Mouse (Mus musculus) ES-E14 (cell line): ENCODE results near the gene Mpst. TPM values are rescaled to one million over a fixed set of nuclear protein-coding genes. Genes with fewer than 3 reads are reported as not detected.

Experiments
- DNase-seq: peaks from one replicate; pipeline ENCODE4 v3.0.0-alpha.2; 2013; ENCODE audit warnings: low read depth, low spot score
- H3K27ac ChIP-seq: 2 replicates; pipeline ENCODE4 v1.5.1; 2012; ENCODE audit warnings: low read depth, mild to moderate bottlenecking, low read length, moderate library complexity, mixed read lengths; ENCODE audit not compliant: poor library complexity, insufficient read depth, severe bottlenecking
- H3K36me3 ChIP-seq: 2 replicates; pipeline ENCODE4 v1.6.1; 2012; ENCODE audit warnings: mild to moderate bottlenecking, low read length, moderate library complexity, mixed read lengths; ENCODE audit not compliant: control insufficient read depth, poor library complexity, insufficient read depth, severe bottlenecking
- H3K4me1 ChIP-seq, 2 experiments: fragments of 150-350 bp in 1 of 2; sonication (generic) in 1 of 2; 2 replicates each; pipeline ENCODE4 v1.6.1; 2012; ENCODE audit warnings: low read length in 2 of 2, mild to moderate bottlenecking in 1 of 2, mixed read lengths in 1 of 2; ENCODE audit not compliant: control insufficient read depth in 2 of 2, insufficient read depth in 2 of 2, poor library complexity in 1 of 2
- H3K4me3 ChIP-seq, 2 experiments: fragments of 150-350 bp in 1 of 2; sonication (generic) in 1 of 2; 2 replicates each; pipeline ENCODE4 v1.5.1; 2012; ENCODE audit warnings: low read length in 2 of 2, low read depth in 1 of 2, mild to moderate bottlenecking in 1 of 2, mixed read lengths in 1 of 2; ENCODE audit not compliant: insufficient read depth in 1 of 2, poor library complexity in 1 of 2, severe bottlenecking in 1 of 2
- H3K9ac ChIP-seq: 2 replicates; pipeline ENCODE4 v1.6.1; 2012; ENCODE audit warnings: low read depth, mild to moderate bottlenecking, low read length, mixed read lengths; ENCODE audit not compliant: poor library complexity, insufficient read depth, severe bottlenecking
- H3K9me3 ChIP-seq: fragments of 150-350 bp; sonication (generic); 2 replicates; pipeline ENCODE4 v1.6.1; 2012; ENCODE audit warnings: low read depth, mild to moderate bottlenecking, low read length; ENCODE audit not compliant: control insufficient read depth, insufficient read depth
- CHD2 ChIP-seq: IDR thresholded peaks from 2 replicates; pipeline ENCODE4 v1.6.1; 2014; ENCODE audit warnings: mild to moderate bottlenecking, low read depth, low read length, inconsistent platforms
- HCFC1 ChIP-seq: IDR thresholded peaks from 2 replicates; pipeline ENCODE4 v1.6.1; 2012; ENCODE audit warnings: low read length, inconsistent platforms, borderline replicate concordance; ENCODE audit not compliant: insufficient read depth
- MAFK ChIP-seq: IDR thresholded peaks from 2 replicates; pipeline ENCODE4 v1.6.1; 2014; ENCODE audit warnings: mild to moderate bottlenecking, low read depth, low read length, inconsistent platforms; ENCODE audit not compliant: insufficient read depth
- ZC3H11A ChIP-seq: IDR thresholded peaks from 2 replicates; pipeline ENCODE4 v1.6.1; 2012; ENCODE audit warnings: low read depth, mild to moderate bottlenecking, inconsistent platforms, low read length, borderline replicate concordance
- ZNF384 ChIP-seq: IDR thresholded peaks from 2 replicates; pipeline ENCODE4 v1.6.1; 2012; ENCODE audit warnings: low read depth, low read length, inconsistent platforms
- in situ Hi-C, 2 experiments: fragments of 600-800 bp; cut with MboI; formaldehyde crosslinking; loops; one replicate each; pipeline ENCODE4 v1.15.1; 2025; ENCODE audit warnings: low sequenced_read_pairs in 2 of 2, inconsistent platforms in 1 of 2; ENCODE audit not compliant: unreplicated experiment in 2 of 2
- total RNA-seq: library from RNA; depleted of rRNA; stranded (reverse); fragments of 300-350 nt; gene quantifications from 2 replicates; pipeline ENCODE4 v1.2.3, GENCODE M21; 2012

Gene Mpst
- total RNA-seq, 1 experiment, result 15.1 TPM

- H3K9me3 ChIP-seq, result no peaks in the 10 kb centered on the region
- TF ChIP-seq MAFK, result no peak
- no peak for TF ChIP-seq ZC3H11A
- TF ChIP-seq HCFC1, result no peak
- TF ChIP-seq CHD2, result no peak
- TF ChIP-seq ZNF384, result no peak
- no peak overlapping the region for H3K4me3 ChIP-seq
- DNase-seq, result no peak
- H3K9ac ChIP-seq, result no peak overlapping the region
- H3K4me1 ChIP-seq, result peaks cover 3% of the 10 kb centered on the region in 2 experiments; a peak in 2 of 4 replicates
- no peaks in the 10 kb centered on the region for H3K36me3 ChIP-seq
- H3K27ac ChIP-seq, result no peak overlapping the region
- in situ Hi-C loops, result no loop called here
Measured at GRCm38 (mm10) chr15:78384220-78385116, 21.7 kb upstream of the Mpst start.

GRCm38 (mm10) chr15:78385564-78385963, 20.7 kb upstream of the Mpst start:
- Histone ChIP-seq H3K9me3 (no peaks in the 10 kb centered on the region), H3K36me3 (no peaks in the 10 kb centered on the region), H3K27ac (no peak overlapping the region), H3K4me1 (peaks cover 3% of the 10 kb centered on the region in 2 experiments; a peak in 2 of 4 replicates), H3K9ac (no peak overlapping the region), H3K4me3 (no peak overlapping the region)
- DNase-seq, result no peak
- in situ Hi-C loops, result no loop called here
- TF ChIP-seq MAFK (no peak), ZNF384 (no peak), ZC3H11A (no peak)

GRCm38 (mm10) chr15:78390855-78391254, 15.4 kb upstream of the Mpst start:
- TF ChIP-seq MAFK (no peak), HCFC1 (no peak), CHD2 (no peak), ZC3H11A (no peak), ZNF384 (no peak)
- no peak for DNase-seq
- no peaks in the 10 kb centered on the region for H3K36me3 ChIP-seq
- H3K9me3 ChIP-seq, result no peaks in the 10 kb centered on the region
- no peak overlapping the region for H3K4me3 ChIP-seq
- H3K27ac ChIP-seq, result no peak overlapping the region
- H3K4me1 ChIP-seq, result no peaks in the 10 kb centered on the region; a peak in 1 of 4 replicates
- no peak overlapping the region for H3K9ac ChIP-seq
- in situ Hi-C loops, result no loop called here

GRCm38 (mm10) chr15:78395478-78395962, 10.7 kb upstream of the Mpst start, which contains the start of gene Tex33:
TSS of gene Tex33 (minus strand) at chr15:78395912.
- DNase-seq, result no peak
- in situ Hi-C loops, result no loop called here
- Histone ChIP-seq H3K9me3 (no peaks in the 10 kb centered on the region), H3K9ac (no peak within 1 kb of the TSS), H3K27ac (no peak within 1 kb of the TSS), H3K4me1 (peaks cover 2 to 3% of the 10 kb centered on the region in 2 experiments; a peak in 1 of 4 replicates), H3K36me3 (peaks cover 2% of the 10 kb centered on the region; the same call in 1 of the 2 replicates), H3K4me3 (no peak within 1 kb of the TSS)
- TF ChIP-seq ZC3H11A (no peak), CHD2 (no peak), MAFK (no peak), ZNF384 (no peak), HCFC1 (no peak)
